Mouse (Mus musculus) CD4-positive, CD25-positive, alpha-beta regulatory T cell, adult 4 months (primary cell): Measurements from ENCODE around the gene Vmn2r55. TPM values are rescaled to one million over a fixed set of nuclear protein-coding genes. Genes with fewer than 3 reads are reported as not detected.
"Not testable (repeated sequence)": the region's sequence is repeated elsewhere in the genome, so short reads cannot be mapped to it uniquely, and the experiment has no call there.

Source experiments
- ATAC-seq: one replicate; pipeline ENCODE4 v1.8.0; 2017
- polyA plus RNA-seq, 2 experiments: library from polyadenylated mRNA; unstranded; fragments of 100-300 nt; shearing (Covaris generic); gene quantifications; one replicate each; pipeline ENCODE4 v1.2.1; 2017

Gene Vmn2r55
- polyA plus RNA-seq, result not detected

- not testable (repeated sequence) for ATAC-seq
Observed at GRCm38 (mm10) chr7:12684903-12685302, at the start of gene Vmn2r55. TSS of gene Vmn2r55 (minus strand) at chr7:12685003.

GRCm38 (mm10) chr7:12640219-12640618 is 44.6 kb downstream of the Vmn2r55 start, which contains the start of gene Vmn2r54:
TSS of gene Vmn2r54 (minus strand) at chr7:12640319.
- ATAC-seq, result not testable (repeated sequence)

DNA sequence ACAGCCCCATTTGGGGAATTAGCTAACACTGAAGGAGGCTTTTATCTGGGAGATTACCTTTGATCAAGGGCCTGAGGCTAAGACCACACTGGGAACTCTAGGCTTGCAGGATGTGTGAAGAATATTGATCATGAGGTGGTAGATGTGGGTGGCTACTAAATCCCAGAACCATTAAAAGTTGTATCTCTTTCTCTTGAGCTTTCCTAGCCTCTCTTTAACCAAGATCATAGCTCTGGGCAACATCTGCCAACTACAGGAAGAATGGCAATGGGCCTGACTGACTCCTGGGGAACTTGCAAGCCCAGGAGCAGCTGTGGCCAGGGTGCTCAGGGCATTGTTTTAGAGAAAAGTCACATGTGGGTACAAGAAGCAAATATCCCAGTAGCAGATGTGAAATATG is 76.1 kb downstream of the Vmn2r55 start, which contains the start of gene Vmn2r53:
TSS of gene Vmn2r53 (minus strand) at position 101 of the 400 bp plus-strand sequence.
- no peak for ATAC-seq

Other genes with a start within 250 kb of the Vmn2r55 start
- 1 to 10 TPM; 7.8 to 8.3 TPM for gene Zfp606, start 206.7 kb downstream of the Vmn2r55 start, polyA plus RNA-seq
- not detected for gene 2900092C05Rik, start 172.5 kb downstream of the Vmn2r55 start, polyA plus RNA-seq
- under 1 TPM in 1 of 2 experiments, not detected in 1; 0.05 TPM for gene Vmn2r53, start 76.2 kb downstream of the Vmn2r55 start, polyA plus RNA-seq
- gene Vmn2r54, start 44.7 kb downstream of the Vmn2r55 start, polyA plus RNA-seq, result not detected
- not detected for gene Vmn2r56, start 50.0 kb upstream of the Vmn2r55 start, polyA plus RNA-seq
- 1 to 10 TPM in 1 of 2 experiments, under 1 TPM in 1; 0.42 to 1.4 TPM for gene Zscan18, start 118.6 kb upstream of the Vmn2r55 start, polyA plus RNA-seq
- gene Zfp329, start 133.9 kb upstream of the Vmn2r55 start, polyA plus RNA-seq, result 10 to 100 TPM; 20.0 to 22.4 TPM
- 100 to 1,000 TPM in 1 of 2 experiments, 10 to 100 TPM in 1; 91.9 to 118 TPM for gene Zfp110, start 149.8 kb upstream of the Vmn2r55 start, polyA plus RNA-seq
- 1 to 10 TPM; 1.0 to 1.7 TPM for gene Zfp128, start 196.2 kb upstream of the Vmn2r55 start, polyA plus RNA-seq
- 10 to 100 TPM in 1 of 2 experiments, 1 to 10 TPM in 1; 8.2 to 15.0 TPM for gene Zscan22, start 212.8 kb upstream of the Vmn2r55 start, polyA plus RNA-seq
- 1,000 to 10,000 TPM; 2,766 to 2,852 TPM for gene Rps5, start 237.3 kb upstream of the Vmn2r55 start, polyA plus RNA-seq
- not detected for gene Rnf225, start 242.4 kb upstream of the Vmn2r55 start, polyA plus RNA-seq